Comparison of ENCODE assay signal across 8 mouse cellular contexts in the genomic region with DNA sequence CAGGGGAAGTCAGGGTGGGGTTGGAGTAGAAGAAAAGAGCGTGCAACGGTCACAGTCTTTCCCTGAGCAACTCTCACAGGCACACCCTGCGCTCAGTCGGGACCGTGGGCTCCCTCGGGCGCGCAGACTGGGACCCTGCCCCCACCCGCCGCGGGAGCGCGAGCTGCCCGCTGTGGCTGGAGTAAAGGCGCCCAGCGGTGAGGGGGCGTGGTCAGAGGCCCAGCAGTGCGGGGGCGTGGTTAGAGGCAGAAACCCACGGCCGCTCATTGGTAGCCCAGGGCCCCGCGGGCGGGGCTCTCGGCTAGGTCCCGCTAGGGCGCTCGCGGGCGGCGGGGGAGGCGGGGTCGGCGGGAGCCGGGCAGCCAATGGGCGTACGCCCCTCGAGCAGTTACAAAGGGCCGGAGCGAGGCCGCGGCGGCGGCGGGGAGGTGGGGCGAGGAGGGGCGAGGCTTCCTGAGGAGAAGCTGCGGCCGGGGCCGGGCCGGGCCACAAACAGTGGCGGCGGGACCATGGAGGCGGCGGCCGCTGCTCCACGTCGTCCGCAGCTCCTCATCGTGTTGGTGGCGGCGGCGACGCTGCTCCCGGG. TPM values are rescaled to one million over a fixed set of nuclear protein-coding genes. Genes with fewer than 3 reads are reported as not detected.
A peak's percentile ranks its signal among the peaks of the same experiment; 100 is the strongest.
DNase-seq lines count a peak whose midpoint lies in the region; ATAC-seq and TF ChIP-seq lines count a peak whose summit lies in the region.

A gene (plus strand): TSS at position 420 of the 586 bp plus-strand sequence.

- TF ChIP-seq CTCF in lung, postnatal 0 days (IDR thresholded peaks at IDR 0.05): no peak

- no peak for TF ChIP-seq EP300 in lung, postnatal 0 days (IDR thresholded peaks at IDR 0.05)

- H3K9me3 ChIP-seq in hindbrain, embryonic 10.5 days: no peaks in the 10 kb centered on the region
- H3K9me3 ChIP-seq in lung, postnatal 0 days (ENCODE audit: low read length): no peaks in the 10 kb centered on the region

- peak within 1 kb of the TSS; percentile 96 for H3K4me2 ChIP-seq in lung, postnatal 0 days (replicated peaks; ENCODE audit: low read depth, low read length)

- H3K27me3 ChIP-seq in hindbrain, embryonic 10.5 days (ENCODE audit: insufficient read depth, poor library complexity, severe bottlenecking): peaks cover 21% of the 10 kb centered on the region
- H3K27me3 ChIP-seq in lung, postnatal 0 days (replicated peaks; ENCODE audit: insufficient read depth, low read length): no peaks in the 10 kb centered on the region

- peak; percentile 97 for DNase-seq in MN1 (ENCODE audit: low spot score)
- DNase-seq in cerebellum, adult 9-10 months: peak; percentile 80
- DNase-seq in hindbrain, embryonic 10.5 days (ENCODE audit: low spot score): peak; percentile 99
- DNase-seq in layer of hippocampus, adult 9-11 months: peak; percentile 98
- peak; percentile 99 for DNase-seq in lung, postnatal 0 days (ENCODE audit: low spot score)
- peak; percentile 98 for DNase-seq in ovary, postnatal 14 days (ENCODE audit: low spot score)
- peak; percentile 100 for DNase-seq in thymus, postnatal 14 days

- H3K9ac ChIP-seq in lung, postnatal 0 days (replicated peaks; ENCODE audit: low read depth): peak within 1 kb of the TSS; percentile 77

- peaks cover 47% of the 10 kb centered on the region for H3K4me1 ChIP-seq in hindbrain, embryonic 10.5 days (replicated peaks)
- H3K4me1 ChIP-seq in lung, postnatal 0 days (ENCODE audit: insufficient read depth, low read depth, low read length): peaks cover 3% of the 10 kb centered on the region; the same call in 1 of the 2 replicates

- peak within 1 kb of the TSS; percentile 99 for H3K27ac ChIP-seq in hindbrain, embryonic 10.5 days
- H3K27ac ChIP-seq in lung, postnatal 0 days (ENCODE audit: low read length): peak within 1 kb of the TSS; percentile 97

- peak; percentile 76 for ATAC-seq in frontal cortex, adult (ENCODE audit: low TSS enrichment)
- ATAC-seq in lung, postnatal 0 days: peak; percentile 99

- H3K4me3 ChIP-seq in hindbrain, embryonic 10.5 days: peak within 1 kb of the TSS; percentile 93
- peak within 1 kb of the TSS; percentile 83 for H3K4me3 ChIP-seq in lung, postnatal 0 days (ENCODE audit: low read depth, low read length)

- under 1% methylated on average over 65 of the region's 65 CpGs for WGBS in hindbrain, embryonic 10.5 days
- under 1% methylated on average over 42 of the region's 65 CpGs for WGBS in lung, postnatal 0 days

- H3K36me3 ChIP-seq in hindbrain, embryonic 10.5 days: no peaks in the 10 kb centered on the region
- no peaks in the 10 kb centered on the region for H3K36me3 ChIP-seq in lung, postnatal 0 days (ENCODE audit: insufficient read depth, low read length)

RNA-seq across cellular contexts. Expression of the gene that starts here (rescaled TPM):
- polyA plus RNA-seq in hindbrain, embryonic 10.5 days (2016; fragmentation: Nextera tagmentation; extraction: Ambion mirVana): 85.8 and 92.0 TPM in 2 replicates
- polyA plus RNA-seq in lung, postnatal 0 days (2015; fragmentation: Nextera tagmentation; extraction: Ambion mirVana): 12.8 and 14.6 TPM in 2 replicates

Comparison
In these comparisons a context has a peak if more than half of its experiments do, and no peak if none do; other contexts are left out.
1. Peak in every context shown above with its lines: DNase-seq, ATAC-seq, H3K4me3 ChIP-seq and H3K27ac ChIP-seq.